Mouse (Mus musculus): ENCODE data around the gene Pkhd1. TPM values are rescaled to one million over a fixed set of nuclear protein-coding genes. Genes with fewer than 3 reads are reported as not detected.

Gene Pkhd1
- polyA plus RNA-seq, 1 experiment from 2014 or later = 0.57 TPM

DNA sequence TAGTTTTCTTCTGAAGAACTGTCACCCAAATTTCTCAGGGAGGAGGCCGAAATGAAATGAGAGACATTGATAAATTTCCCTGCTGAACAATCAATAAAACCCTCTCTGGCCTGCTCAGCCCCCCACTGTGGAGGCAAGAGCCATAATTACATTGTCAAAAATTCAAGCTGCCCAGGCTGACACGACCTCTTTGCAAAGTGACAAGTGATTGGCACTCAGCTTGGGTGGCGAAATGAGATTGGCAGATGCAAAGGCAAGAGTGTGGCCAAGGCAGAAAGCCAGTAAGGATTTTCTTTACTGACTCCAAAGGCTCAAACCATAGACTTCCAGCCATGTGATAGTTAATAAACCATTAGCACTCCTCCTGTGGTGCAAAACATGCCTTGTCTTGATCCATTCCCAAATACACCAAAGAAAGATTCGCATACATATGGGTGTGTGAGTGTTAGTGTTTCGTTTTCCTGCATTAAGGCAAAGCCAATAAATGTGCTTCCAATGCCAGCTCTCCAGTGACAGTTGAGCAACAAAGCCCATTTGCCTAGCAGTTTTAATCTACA, 208.4 kb downstream of the Pkhd1 start:
- no peak overlapping the region for H3K9ac ChIP-seq
- no peaks in the 10 kb centered on the region for H3K36me3 ChIP-seq
- ATAC-seq (ENCODE audit: borderline replicate concordance, extremely low read depth, low FRiP score, low TSS enrichment) = no peak
- no peak overlapping the region for H3K27ac ChIP-seq
- no peaks in the 10 kb centered on the region for H3K27me3 ChIP-seq
- H3K9me3 ChIP-seq = no peaks in the 10 kb centered on the region
- 64% methylated on average over 5 of the region's 5 CpGs for WGBS
- H3K4me3 ChIP-seq = no peak overlapping the region
- H3K4me1 ChIP-seq = no peaks in the 10 kb centered on the region
- H3K4me2 ChIP-seq = no peak overlapping the region

DNA sequence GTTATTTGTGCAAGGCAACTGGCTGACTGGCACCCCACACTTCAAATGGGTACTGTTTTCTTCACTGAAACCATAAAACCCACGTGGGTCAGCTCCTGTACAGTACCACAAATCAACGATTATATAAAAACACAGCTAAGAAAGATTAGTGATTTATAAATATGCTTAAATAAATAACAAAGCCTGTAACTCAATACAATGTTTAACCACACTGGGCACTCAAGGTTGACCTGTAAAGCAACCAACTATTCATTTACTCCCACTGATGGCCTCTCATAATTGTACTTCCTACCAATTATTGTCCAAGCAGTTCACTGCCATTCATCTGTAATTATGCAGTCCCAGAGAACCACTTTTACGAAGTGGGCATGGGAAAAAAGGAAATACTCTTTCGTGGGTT, 219.5 kb downstream of the Pkhd1 start:
- H3K4me3 ChIP-seq = no peak overlapping the region
- no peak overlapping the region for H3K27ac ChIP-seq
- H3K9ac ChIP-seq = no peak overlapping the region
- H3K4me2 ChIP-seq = no peak overlapping the region
- no peaks in the 10 kb centered on the region for H3K27me3 ChIP-seq
- no peaks in the 10 kb centered on the region for H3K4me1 ChIP-seq
- ATAC-seq (ENCODE audit: borderline replicate concordance, extremely low read depth, low FRiP score, low TSS enrichment) = no peak
- H3K36me3 ChIP-seq = no peaks in the 10 kb centered on the region
- 47% methylated on average over 4 of the region's 4 CpGs for WGBS
- H3K9me3 ChIP-seq = no peaks in the 10 kb centered on the region

DNA sequence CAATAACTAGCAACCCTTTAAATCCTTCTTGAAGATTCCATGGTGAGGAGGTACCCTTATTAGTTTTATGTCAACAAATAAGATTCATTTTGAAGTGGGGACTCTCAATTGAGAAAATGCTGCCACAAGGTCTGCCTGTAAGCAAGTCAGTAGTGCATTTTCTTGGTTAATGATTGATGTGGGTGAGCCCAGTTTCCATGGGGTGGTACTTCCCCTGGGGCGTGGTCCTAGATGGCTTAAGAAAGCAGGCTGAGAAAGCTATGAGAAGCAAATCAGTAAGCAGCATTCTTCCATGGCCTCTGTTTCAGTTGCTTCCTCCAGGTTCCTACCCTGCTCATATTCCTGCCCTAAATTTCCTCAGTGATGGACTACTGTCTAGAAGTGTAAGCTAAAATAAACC, 253.4 kb downstream of the Pkhd1 start:
- ATAC-seq (ENCODE audit: borderline replicate concordance, extremely low read depth, low FRiP score, low TSS enrichment) = no peak
- Histone ChIP-seq H3K4me3 (no peak overlapping the region), H3K36me3 (no peaks in the 10 kb centered on the region), H3K4me2 (no peak overlapping the region), H3K9ac (no peak overlapping the region), H3K4me1 (no peaks in the 10 kb centered on the region), H3K27ac (no peak overlapping the region), H3K27me3 (no peaks in the 10 kb centered on the region), H3K9me3 (no peaks in the 10 kb centered on the region)
- WGBS = 44% methylated on average over 1 of the region's 1 CpGs

DNA sequence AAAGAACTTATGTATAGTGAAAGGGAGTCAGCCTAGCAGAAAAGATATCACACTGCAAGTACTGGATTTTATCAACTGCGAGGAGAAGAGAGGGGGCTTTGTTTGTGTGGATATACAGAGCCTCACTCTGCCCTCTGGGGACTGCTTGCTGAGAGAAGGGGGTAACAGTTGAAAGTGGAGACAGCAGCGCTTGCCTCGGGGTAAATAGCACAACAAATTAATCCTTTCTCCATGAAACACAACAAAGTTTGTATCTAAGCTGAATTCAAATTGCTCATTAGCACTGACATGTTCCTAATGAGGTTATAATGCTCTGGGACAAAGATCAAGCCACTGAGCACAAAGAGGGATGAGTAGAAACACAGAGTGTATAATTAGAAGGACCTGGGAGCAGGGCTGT, 273.2 kb downstream of the Pkhd1 start:
- H3K9ac ChIP-seq = no peak overlapping the region

DNA sequence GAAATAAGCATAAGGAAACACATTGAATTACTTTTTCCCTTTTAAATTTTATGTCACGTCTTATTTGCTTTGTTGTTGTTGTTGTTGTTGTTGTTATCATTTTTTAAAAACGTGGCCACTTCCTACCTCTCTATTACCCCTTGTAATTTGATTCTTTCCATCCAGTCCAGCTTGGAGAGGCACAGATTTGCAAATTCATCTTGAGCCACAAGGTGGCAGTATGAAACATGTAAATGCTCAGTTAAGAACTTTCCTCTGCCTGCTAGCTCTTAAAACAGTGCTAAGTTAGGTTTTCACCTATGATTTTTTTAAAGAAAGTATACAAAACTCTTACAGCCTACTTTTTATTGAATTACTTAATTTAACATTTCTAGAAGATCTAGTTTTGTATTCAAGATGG, 306.4 kb downstream of the Pkhd1 start:
- ATAC-seq (ENCODE audit: borderline replicate concordance, extremely low read depth, low FRiP score, low TSS enrichment) = no peak
- H3K4me1 ChIP-seq = no peaks in the 10 kb centered on the region
- H3K9ac ChIP-seq = no peak overlapping the region
- H3K9me3 ChIP-seq = no peaks in the 10 kb centered on the region
- no peaks in the 10 kb centered on the region for H3K27me3 ChIP-seq
- no peaks in the 10 kb centered on the region for H3K36me3 ChIP-seq
- no peak overlapping the region for H3K4me2 ChIP-seq
- H3K27ac ChIP-seq = no peak overlapping the region
- WGBS = 0% methylated on average over 2 of the region's 2 CpGs
- H3K4me3 ChIP-seq = no peak overlapping the region

More for the DNA sequence above, 273.2 kb downstream of the Pkhd1 start:
- WGBS = 43% methylated on average over 3 of the region's 3 CpGs
- no peaks in the 10 kb centered on the region for H3K9me3 ChIP-seq
- no peak overlapping the region for H3K4me2 ChIP-seq
- no peak for ATAC-seq (ENCODE audit: borderline replicate concordance, extremely low read depth, low FRiP score, low TSS enrichment)
- H3K27ac ChIP-seq = no peak overlapping the region
- H3K4me1 ChIP-seq = no peaks in the 10 kb centered on the region
- H3K4me3 ChIP-seq = no peak overlapping the region
- H3K36me3 ChIP-seq = no peaks in the 10 kb centered on the region
- no peaks in the 10 kb centered on the region for H3K27me3 ChIP-seq

DNA sequence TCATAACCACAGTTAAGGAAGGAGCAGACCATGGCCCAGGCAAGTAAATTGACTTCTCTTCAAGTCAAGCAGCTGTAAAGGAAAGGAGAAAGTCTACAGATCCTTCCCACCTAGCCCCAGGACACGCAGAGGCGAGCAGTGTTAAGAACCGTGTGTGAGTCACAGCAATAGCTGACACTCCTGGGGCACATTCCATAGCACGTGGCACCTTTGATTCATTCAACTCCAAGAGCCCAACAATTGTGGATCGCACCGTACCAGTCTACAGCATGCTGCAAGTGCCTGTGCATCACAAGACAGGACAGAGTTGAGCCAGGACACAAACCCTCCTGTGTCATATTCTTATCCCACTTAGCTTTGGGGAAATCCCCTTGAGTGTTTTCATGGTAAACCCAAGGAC, 306.9 kb downstream of the Pkhd1 start:
- WGBS = 69% methylated on average over 6 of the region's 6 CpGs
- Histone ChIP-seq H3K36me3 (no peaks in the 10 kb centered on the region), H3K27me3 (no peaks in the 10 kb centered on the region), H3K4me1 (no peaks in the 10 kb centered on the region), H3K9ac (no peak overlapping the region), H3K27ac (no peak overlapping the region), H3K4me3 (no peak overlapping the region), H3K9me3 (no peaks in the 10 kb centered on the region), H3K4me2 (no peak overlapping the region)
- ATAC-seq (ENCODE audit: borderline replicate concordance, extremely low read depth, low FRiP score, low TSS enrichment) = no peak

DNA sequence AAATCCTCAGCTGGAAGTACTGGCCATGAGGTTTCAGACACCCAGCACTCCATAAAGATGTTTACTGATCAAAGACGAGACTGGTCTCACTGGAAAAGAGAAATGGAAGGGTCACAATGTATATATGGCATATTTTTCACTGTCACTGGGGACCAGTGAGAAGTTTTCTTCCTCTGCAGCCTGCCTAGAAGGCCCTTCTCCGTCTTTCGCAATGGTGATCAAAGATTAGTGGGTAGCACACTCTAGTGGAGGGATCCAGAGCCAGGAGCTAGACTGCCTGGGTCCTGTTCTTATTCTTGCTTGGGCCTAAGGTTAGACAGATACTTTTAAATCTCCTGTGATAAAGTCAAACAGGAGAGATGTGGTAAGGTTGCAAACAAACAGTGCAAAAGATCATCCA, 311.7 kb downstream of the Pkhd1 start:
- Histone ChIP-seq H3K27ac (no peak overlapping the region), H3K4me3 (no peak overlapping the region), H3K4me1 (no peaks in the 10 kb centered on the region), H3K4me2 (no peak overlapping the region), H3K36me3 (no peaks in the 10 kb centered on the region), H3K9ac (no peak overlapping the region), H3K27me3 (no peaks in the 10 kb centered on the region), H3K9me3 (no peaks in the 10 kb centered on the region)
- 46% methylated on average over 3 of the region's 3 CpGs for WGBS
- no peak for ATAC-seq (ENCODE audit: borderline replicate concordance, extremely low read depth, low FRiP score, low TSS enrichment)

DNA sequence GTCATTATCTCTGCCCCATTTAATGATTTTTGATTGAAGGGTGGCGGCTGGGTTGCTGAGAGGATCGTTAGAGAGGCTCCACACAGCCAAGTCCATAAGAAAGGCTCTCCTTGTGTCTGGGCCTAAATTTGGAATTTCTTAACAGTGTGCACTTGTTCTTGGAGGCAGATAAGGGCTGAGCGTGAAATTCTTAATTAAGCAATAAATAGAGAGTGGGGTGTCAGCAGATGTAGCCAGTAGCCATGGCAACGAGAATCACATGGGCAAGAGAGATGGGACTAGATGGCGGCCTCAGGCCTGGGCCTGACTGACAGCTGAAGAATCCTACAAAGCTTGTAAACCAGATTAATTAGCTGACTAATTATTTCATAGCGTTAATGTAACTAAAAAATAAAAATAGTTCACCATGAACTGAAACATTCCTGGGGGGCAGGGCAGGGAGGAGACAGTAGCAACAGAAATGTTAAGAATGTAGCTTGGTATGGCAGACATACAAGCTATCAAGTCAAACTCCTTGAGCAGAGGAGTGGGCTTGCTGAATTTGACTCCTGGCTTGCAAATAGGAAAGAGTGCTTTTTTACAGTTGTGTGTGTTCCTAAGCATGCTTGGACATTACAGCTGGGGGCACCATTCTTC, 314.8 kb downstream of the Pkhd1 start:
- WGBS = 72% methylated on average over 6 of the region's 6 CpGs
- H3K36me3 ChIP-seq = no peaks in the 10 kb centered on the region
- ATAC-seq (ENCODE audit: borderline replicate concordance, extremely low read depth, low FRiP score, low TSS enrichment) = no peak

DNA sequence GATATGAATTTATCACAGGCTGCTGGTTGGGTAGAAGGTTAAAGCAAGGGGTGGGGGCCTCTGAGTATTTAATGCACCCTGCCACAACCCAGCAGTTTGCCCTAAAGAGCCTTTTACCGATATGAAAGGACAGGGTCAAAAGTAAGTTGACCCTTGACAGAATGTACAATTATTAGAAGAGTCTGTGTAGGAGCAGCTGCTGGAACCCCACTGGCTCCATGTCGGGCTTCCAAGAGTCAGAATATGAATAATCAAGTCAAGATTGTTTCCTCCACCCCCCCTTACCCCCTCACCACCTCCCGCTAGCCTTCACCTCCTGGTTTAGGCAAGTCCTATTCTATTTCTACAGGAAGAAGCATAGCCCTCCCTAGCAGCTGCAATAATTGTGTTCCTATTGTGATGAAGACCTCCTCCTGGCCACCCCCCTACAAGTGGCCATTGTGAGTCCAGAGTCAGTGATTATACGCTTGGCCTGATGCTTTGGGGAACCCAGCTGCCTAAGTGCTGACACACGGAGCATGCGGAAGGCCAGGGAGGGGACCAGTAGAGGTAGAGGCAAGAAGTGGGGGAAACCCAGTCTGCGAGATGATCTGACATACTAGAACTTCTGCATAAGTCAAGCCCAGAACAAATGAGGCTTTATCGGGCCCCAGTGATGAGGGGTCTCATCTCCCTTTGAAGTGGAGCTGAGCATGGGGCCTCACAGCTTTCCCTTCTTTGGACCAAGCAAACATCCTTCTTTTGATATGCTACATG, 315.5 kb downstream of the Pkhd1 start:
- no peak overlapping the region for H3K27ac ChIP-seq
- H3K9me3 ChIP-seq = no peaks in the 10 kb centered on the region

More for the DNA sequence above, 314.8 kb downstream of the Pkhd1 start:
- H3K27ac ChIP-seq = no peak overlapping the region
- no peak overlapping the region for H3K4me3 ChIP-seq
- no peak overlapping the region for H3K4me2 ChIP-seq
- H3K9ac ChIP-seq = no peak overlapping the region
- H3K4me1 ChIP-seq = no peaks in the 10 kb centered on the region
- H3K9me3 ChIP-seq = no peaks in the 10 kb centered on the region
- no peaks in the 10 kb centered on the region for H3K27me3 ChIP-seq

DNA sequence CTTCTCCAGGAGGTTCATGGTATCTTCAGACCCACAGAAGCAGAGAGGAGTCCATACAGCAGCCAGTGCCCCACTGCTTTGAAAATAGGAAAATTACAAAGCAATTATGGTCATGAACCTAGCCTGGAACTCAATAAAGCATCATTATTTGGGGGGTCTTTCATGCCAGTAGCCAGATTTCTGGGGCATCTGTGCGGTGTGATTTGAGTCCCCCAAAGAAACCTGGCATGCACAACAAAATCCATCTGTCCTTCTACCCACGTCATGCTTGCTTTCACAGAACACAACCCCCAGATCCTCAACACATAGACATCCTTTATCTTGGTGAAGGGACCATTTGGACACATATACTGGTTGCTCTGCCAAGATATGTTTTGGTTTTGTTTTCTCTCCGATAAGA, 316.2 kb downstream of the Pkhd1 start:
- ATAC-seq (ENCODE audit: borderline replicate concordance, extremely low read depth, low FRiP score, low TSS enrichment) = no peak
- H3K36me3 ChIP-seq = no peaks in the 10 kb centered on the region
- 74% methylated on average over 3 of the region's 3 CpGs for WGBS
- H3K4me2 ChIP-seq = no peak overlapping the region
- H3K27ac ChIP-seq = no peak overlapping the region
- H3K9me3 ChIP-seq = no peaks in the 10 kb centered on the region
- H3K4me3 ChIP-seq = no peak overlapping the region
- no peaks in the 10 kb centered on the region for H3K27me3 ChIP-seq
- no peaks in the 10 kb centered on the region for H3K4me1 ChIP-seq
- H3K9ac ChIP-seq = no peak overlapping the region

More for the DNA sequence above, 315.5 kb downstream of the Pkhd1 start:
- no peak overlapping the region for H3K9ac ChIP-seq
- no peak for ATAC-seq (ENCODE audit: borderline replicate concordance, extremely low read depth, low FRiP score, low TSS enrichment)
- H3K4me2 ChIP-seq = no peak overlapping the region
- no peak overlapping the region for H3K4me3 ChIP-seq
- WGBS = 78% methylated on average over 8 of the region's 8 CpGs
- no peaks in the 10 kb centered on the region for H3K4me1 ChIP-seq
- H3K36me3 ChIP-seq = no peaks in the 10 kb centered on the region
- no peaks in the 10 kb centered on the region for H3K27me3 ChIP-seq

DNA sequence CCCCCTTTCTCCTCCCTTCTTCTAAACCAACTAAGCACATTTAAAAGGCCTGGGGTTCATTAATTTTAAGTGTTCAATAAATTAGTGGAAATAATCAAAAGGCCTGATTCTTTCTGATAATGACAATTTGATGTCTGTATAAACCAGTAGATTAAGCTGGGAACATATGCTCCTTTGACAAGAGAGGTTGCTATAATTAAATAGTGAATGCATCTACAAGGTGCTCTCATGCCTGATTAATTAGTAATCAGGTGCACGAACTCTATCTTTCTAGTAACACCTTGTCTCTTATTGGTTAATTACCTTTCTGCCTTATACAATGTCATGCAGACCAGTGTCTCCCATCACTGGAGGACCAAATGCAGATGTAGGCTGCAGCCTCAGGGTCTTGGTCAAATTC, 329.2 kb downstream of the Pkhd1 start:
- no peak for ATAC-seq (ENCODE audit: borderline replicate concordance, extremely low read depth, low FRiP score, low TSS enrichment)
- Histone ChIP-seq H3K27ac (no peak overlapping the region), H3K36me3 (no peaks in the 10 kb centered on the region), H3K27me3 (no peaks in the 10 kb centered on the region), H3K9ac (no peak overlapping the region), H3K4me3 (no peak overlapping the region), H3K9me3 (no peaks in the 10 kb centered on the region), H3K4me2 (no peak overlapping the region), H3K4me1 (no peaks in the 10 kb centered on the region)
- WGBS = 83% methylated on average over 1 of the region's 1 CpGs

DNA sequence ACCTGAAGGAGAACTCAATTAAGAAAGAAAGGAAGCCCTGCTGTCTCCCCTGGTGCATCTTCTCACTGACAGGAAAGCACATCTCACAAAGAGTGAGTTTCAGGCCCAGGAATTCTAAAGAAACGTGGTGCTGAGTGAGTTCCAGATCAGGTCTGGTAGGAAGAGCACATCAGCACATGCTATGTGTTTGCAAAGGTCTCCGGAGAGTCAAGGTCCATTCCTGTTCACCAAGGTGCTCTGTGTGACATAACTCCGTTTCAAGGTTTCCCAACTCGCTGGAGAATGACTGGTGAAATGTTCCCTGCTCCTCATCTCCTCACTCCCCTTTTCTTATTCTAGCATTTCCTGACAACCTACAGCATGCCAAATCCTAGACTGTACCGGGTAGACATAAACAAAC, 357.5 kb downstream of the Pkhd1 start:
- H3K36me3 ChIP-seq = no peaks in the 10 kb centered on the region

More for the DNA sequence above, 357.5 kb downstream of the Pkhd1 start:
- no peak overlapping the region for H3K4me2 ChIP-seq
- no peak overlapping the region for H3K4me3 ChIP-seq
- 63% methylated on average over 5 of the region's 5 CpGs for WGBS
- no peaks in the 10 kb centered on the region for H3K4me1 ChIP-seq
- H3K27ac ChIP-seq = no peak overlapping the region
- H3K9me3 ChIP-seq = no peaks in the 10 kb centered on the region
- no peak overlapping the region for H3K9ac ChIP-seq
- no peak for ATAC-seq (ENCODE audit: borderline replicate concordance, extremely low read depth, low FRiP score, low TSS enrichment)
- H3K27me3 ChIP-seq = no peaks in the 10 kb centered on the region
